Mouse (Mus musculus): ENCODE data around the gene Naa38. TPM values are rescaled to one million over a fixed set of nuclear protein-coding genes. Genes with fewer than 3 reads are reported as not detected.

The Naa38 gene
- polyA plus RNA-seq (2015; fragmentation: Nextera tagmentation; extraction: Ambion mirVana): 115 and 122 TPM in 2 replicates

GRCm38 (mm10) chr11:69395235-69395633, at the start of gene Naa38, which contains the start of gene Cyb5d1:
Gene Naa38 (plus strand): TSS chr11:69395487.
Gene Cyb5d1 (minus strand): TSS chr11:69395631.

GRCm38 (mm10) chr11:69369215-69369989, 25.9 kb upstream of the Naa38 start, which contains the start of gene Chd3:
Gene Chd3 (minus strand): TSS chr11:69369406.

GRCm38 (mm10) chr11:69398059-69398458, 2.8 kb downstream of the Naa38 start, which contains the start of gene Tmem88:
Gene Tmem88 (minus strand): TSS chr11:69398234.

GRCm38 (mm10) chr11:69413221-69414181, 18.2 kb downstream of the Naa38 start, which contains the start of gene Kdm6b:
Gene Kdm6b (minus strand): TSS chr11:69413675.

Other genes with a start within 250 kb of the Naa38 start
- gene Alox12b, start 238.5 kb upstream of the Naa38 start, polyA plus RNA-seq (2015; fragmentation: Nextera tagmentation; extraction: Ambion mirVana): not detected in 2 replicates
- 0.12 and 0.61 TPM in 2 replicates for gene Alox8, start 197.6 kb upstream of the Naa38 start, polyA plus RNA-seq (2015; fragmentation: Nextera tagmentation; extraction: Ambion mirVana)
- gene Gucy2e, start 158.5 kb upstream of the Naa38 start, polyA plus RNA-seq (2015; fragmentation: Nextera tagmentation; extraction: Ambion mirVana): 0.01 and 0.07 TPM in 2 replicates
- 10.3 and 12.8 TPM in 2 replicates for gene Cntrob, start 71.7 kb upstream of the Naa38 start, polyA plus RNA-seq (2015; fragmentation: Nextera tagmentation; extraction: Ambion mirVana)
- 94.9 and 97.1 TPM in 2 replicates for gene Trappc1, start 71.5 kb upstream of the Naa38 start, polyA plus RNA-seq (2015; fragmentation: Nextera tagmentation; extraction: Ambion mirVana)
- 0.30 and 0.55 TPM in 2 replicates for gene Kcnab3, start 69.2 kb upstream of the Naa38 start, polyA plus RNA-seq (2015; fragmentation: Nextera tagmentation; extraction: Ambion mirVana)
- gene Rnf227, start 55.0 kb upstream of the Naa38 start, polyA plus RNA-seq (2015; fragmentation: Nextera tagmentation; extraction: Ambion mirVana): 3.1 and 4.2 TPM in 2 replicates
- 9.3 and 10.9 TPM in 2 replicates for gene Chd3, start 26.1 kb upstream of the Naa38 start, polyA plus RNA-seq (2015; fragmentation: Nextera tagmentation; extraction: Ambion mirVana)
- gene Cyb5d1, start 144 bp downstream of the Naa38 start, polyA plus RNA-seq (2015; fragmentation: Nextera tagmentation; extraction: Ambion mirVana): 8.1 and 10.1 TPM in 2 replicates
- 25.2 and 29.9 TPM in 2 replicates for gene Tmem88, start 2.7 kb downstream of the Naa38 start, polyA plus RNA-seq (2015; fragmentation: Nextera tagmentation; extraction: Ambion mirVana)
- 12.5 and 16.9 TPM in 2 replicates for gene Kdm6b, start 18.2 kb downstream of the Naa38 start, polyA plus RNA-seq (2015; fragmentation: Nextera tagmentation; extraction: Ambion mirVana)
- gene Dnah2, start 153.6 kb downstream of the Naa38 start, polyA plus RNA-seq (2015; fragmentation: Nextera tagmentation; extraction: Ambion mirVana): 0.06 and 0.21 TPM in 2 replicates
- gene Efnb3, start 164.7 kb downstream of the Naa38 start, polyA plus RNA-seq (2015; fragmentation: Nextera tagmentation; extraction: Ambion mirVana): 1.1 and 1.8 TPM in 2 replicates
- gene Wrap53, start 184.8 kb downstream of the Naa38 start, polyA plus RNA-seq (2015; fragmentation: Nextera tagmentation; extraction: Ambion mirVana): 19.3 and 21.3 TPM in 2 replicates
- 80.6 and 88.9 TPM in 2 replicates for gene Trp53, start 184.9 kb downstream of the Naa38 start, polyA plus RNA-seq (2015; fragmentation: Nextera tagmentation; extraction: Ambion mirVana)
- gene Atp1b2, start 210.5 kb downstream of the Naa38 start, polyA plus RNA-seq (2015; fragmentation: Nextera tagmentation; extraction: Ambion mirVana): 20.4 and 20.8 TPM in 2 replicates
- gene Shbg, start 222.4 kb downstream of the Naa38 start, polyA plus RNA-seq (2015; fragmentation: Nextera tagmentation; extraction: Ambion mirVana): not detected in 2 replicates
- 7.3 and 7.9 TPM in 2 replicates for gene Sat2, start 226.5 kb downstream of the Naa38 start, polyA plus RNA-seq (2015; fragmentation: Nextera tagmentation; extraction: Ambion mirVana)
- gene Fxr2, start 237.5 kb downstream of the Naa38 start, polyA plus RNA-seq (2015; fragmentation: Nextera tagmentation; extraction: Ambion mirVana): 11.5 and 12.6 TPM in 2 replicates

Data from spleen, postnatal 0 days (tissue).